Mouse (Mus musculus) brain, embryonic 14.5 days (tissue): ENCODE data around the gene Scd2.
A peak's percentile ranks its signal among the peaks of the same experiment; 100 is the strongest.

Source experiments
- CTCF ChIP-seq: fragments of 200-500 bp; IDR thresholded peaks from 2 replicates; pipeline ENCODE4 v1.5.1; 2012; ENCODE audit warnings: inconsistent platforms, mild to moderate bottlenecking, moderate library complexity, borderline replicate concordance; ENCODE audit not compliant: insufficient read depth, insufficient read length; ENCODE audit errors: extremely low read depth
- POLR2A ChIP-seq: fragments of 200-500 bp; IDR thresholded peaks from 2 replicates; pipeline ENCODE4 v1.6.1; 2012; ENCODE audit warnings: mild to moderate bottlenecking, inconsistent platforms, borderline replicate concordance; ENCODE audit not compliant: poor library complexity, insufficient read depth, insufficient read length, severe bottlenecking; ENCODE audit errors: extremely low read depth

- TF ChIP-seq POLR2A, result no peak
- 0 out of 2 replicates have a peak, but pooled peaks have one; percentile 15 for TF ChIP-seq CTCF
These were observed 25.1 kb downstream of the Scd2 start for GRCm38 (mm10) chr19:44318545-44318944.
